ENCODE assay signal across 9 mouse cellular contexts in the genomic region with DNA sequence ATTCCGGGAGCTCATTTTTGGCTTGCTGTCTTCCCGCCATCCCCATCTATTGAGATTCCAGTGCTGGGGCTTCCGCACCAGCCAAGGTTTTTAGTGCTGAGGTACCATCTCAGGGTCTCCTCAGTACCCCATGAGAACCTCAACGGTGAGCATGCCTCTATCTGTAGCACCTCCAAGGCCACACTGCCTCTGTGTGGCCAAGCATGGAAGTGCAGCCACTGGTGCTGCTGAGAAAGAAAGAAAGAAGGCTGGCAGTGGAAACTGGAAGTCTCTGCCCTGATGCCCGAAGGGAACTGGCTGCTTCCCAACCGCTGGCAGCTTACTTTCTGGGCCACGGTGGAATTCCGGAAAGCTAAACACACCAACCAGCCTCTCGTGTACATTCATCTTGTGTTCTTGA.
A peak's percentile ranks its signal among the peaks of the same experiment; 100 is the strongest.
DNase-seq lines count a peak whose midpoint lies in the region; ATAC-seq and TF ChIP-seq lines count a peak whose summit lies in the region.
"Had no signal": no experiment of that assay in that cellular context is flagged by ENCODE, and none has a peak within 500 bp of the region (broad histone marks: within the 10 kb centered on the region; RNA-seq: fewer than 3 reads in every experiment).

No protein-coding gene starts in this region.

- H3K4me1 ChIP-seq in forebrain, postnatal 0 days (ENCODE audit: insufficient read depth) = no peaks in the 10 kb centered on the region
- no peaks in the 10 kb centered on the region for H3K4me1 ChIP-seq in hindbrain, embryonic 11.5 days (replicated peaks; ENCODE audit: control insufficient read depth, insufficient read depth, low read length)
- H3K4me1 ChIP-seq: liver, embryonic 15.5 days had no signal

- DNase-seq in ZHBTc4 (ENCODE audit: low read depth, low spot score) = peak; percentile 70
- peak; percentile 75 to 84 for DNase-seq in cerebellum, adult 18-20 months
- peak; percentile 84 for DNase-seq in forebrain, postnatal 0 days
- DNase-seq in hindbrain, embryonic 11.5 days (ENCODE audit: low spot score) = peak; percentile 87
- DNase-seq in layer of hippocampus, adult 9-11 months = peak; percentile 74
- DNase-seq in lung, postnatal 14 days = peak; percentile 75
- DNase-seq in right cerebral cortex, postnatal 10 days (ENCODE audit: low spot score in 2 of 2) = peak; percentile 87 to 91
- DNase-seq in T-cell, adult 2 months (ENCODE audit: low spot score) = no peak

- 41% methylated on average over 9 of the region's 9 CpGs for WGBS in forebrain, postnatal 0 days
- WGBS in hindbrain, embryonic 11.5 days = 53% methylated on average over 9 of the region's 9 CpGs

- H3K27ac ChIP-seq in forebrain, postnatal 0 days (ENCODE audit: low read depth, low read length) = no peak overlapping the region
- no peak overlapping the region for H3K27ac ChIP-seq in hindbrain, embryonic 11.5 days (ENCODE audit: low read depth, low read length)
- H3K27ac ChIP-seq: liver, embryonic 15.5 days had no signal

- H3K9ac ChIP-seq in forebrain, postnatal 0 days = no peak overlapping the region
- H3K9ac ChIP-seq in hindbrain, embryonic 11.5 days (ENCODE audit: low read depth, low read length) = no peak overlapping the region
- H3K9ac ChIP-seq: liver, embryonic 15.5 days had no signal

- no peaks in the 10 kb centered on the region for H3K9me3 ChIP-seq in forebrain, postnatal 0 days (ENCODE audit: low read length)
- no peaks in the 10 kb centered on the region for H3K9me3 ChIP-seq in hindbrain, embryonic 11.5 days (ENCODE audit: control insufficient read depth, low read length)
- H3K9me3 ChIP-seq: liver, embryonic 15.5 days had no signal

- no peaks in the 10 kb centered on the region for H3K36me3 ChIP-seq in forebrain, postnatal 0 days (ENCODE audit: insufficient read depth)
- no peaks in the 10 kb centered on the region for H3K36me3 ChIP-seq in hindbrain, embryonic 11.5 days (ENCODE audit: control insufficient read depth, insufficient read depth, low read length)
- H3K36me3 ChIP-seq: liver, embryonic 15.5 days had no signal

- no peak overlapping the region for H3K4me3 ChIP-seq in forebrain, postnatal 0 days (ENCODE audit: low read depth, low read length)
- H3K4me3 ChIP-seq in hindbrain, embryonic 11.5 days (ENCODE audit: low read depth, low read length) = no peak overlapping the region
- H3K4me3 ChIP-seq: liver, embryonic 15.5 days had no signal

- ATAC-seq in forebrain, postnatal 0 days = peak; percentile 79
- ATAC-seq in hindbrain, embryonic 11.5 days (ENCODE audit: low FRiP score) = peak; percentile 81

- H3K4me2 ChIP-seq in forebrain, postnatal 0 days (ENCODE audit: low read depth) = no peak overlapping the region
- no peak overlapping the region for H3K4me2 ChIP-seq in hindbrain, embryonic 11.5 days (replicated peaks; ENCODE audit: low read depth, low read length)
- H3K4me2 ChIP-seq: liver, embryonic 15.5 days had no signal

- peak; percentile 92 for TF ChIP-seq CTCF in forebrain, postnatal 0 days (IDR thresholded peaks at IDR 0.05; ENCODE audit: low read depth)

- H3K27me3 ChIP-seq in forebrain, postnatal 0 days (ENCODE audit: insufficient read depth, low read length) = no peaks in the 10 kb centered on the region
- H3K27me3 ChIP-seq in hindbrain, embryonic 11.5 days (ENCODE audit: control insufficient read depth, insufficient read depth, low read length) = no peaks in the 10 kb centered on the region
- H3K27me3 ChIP-seq: liver, embryonic 15.5 days had no signal
